Mouse (Mus musculus) heart, adult 2 months (tissue): ENCODE measurements around the gene Cc2d2b. TPM values are rescaled to one million over a fixed set of nuclear protein-coding genes. Genes with fewer than 3 reads are reported as not detected.

ENCODE experiments used
- DNase-seq, 2 experiments: peaks; one replicate each; pipeline ENCODE4 v3.0.0; 2021
- H3K27ac ChIP-seq: fragments of 200-600 bp; 2 replicates; pipeline ENCODE4 v1.8.1; 2022
- H3K27me3 ChIP-seq: fragments of 200-500 bp; 2 replicates; pipeline ENCODE4 v1.6.1; 2012; ENCODE audit warnings: mild to moderate bottlenecking, low read length, inconsistent platforms, mixed read lengths; ENCODE audit not compliant: control insufficient read depth, insufficient read depth
- H3K36me3 ChIP-seq: fragments of 200-500 bp; 2 replicates; pipeline ENCODE4 v1.6.1; 2012; ENCODE audit warnings: low read length, inconsistent platforms; ENCODE audit not compliant: control insufficient read depth, insufficient read depth
- H3K4me1 ChIP-seq: fragments of 200-500 bp; 2 replicates; pipeline ENCODE4 v1.6.1; 2011; ENCODE audit warnings: low read length; ENCODE audit not compliant: control insufficient read depth, insufficient read depth
- H3K4me3 ChIP-seq: fragments of 200-600 bp; 2 replicates; pipeline ENCODE4 v1.8.1; 2022
- H3K79me2 ChIP-seq: fragments of 200-500 bp; replicated peaks from 2 replicates; pipeline ENCODE4 v1.6.1; 2012; ENCODE audit warnings: mild to moderate bottlenecking, inconsistent platforms, low read length, moderate library complexity, mixed read lengths; ENCODE audit not compliant: control insufficient read depth, insufficient read depth
- H3K9ac ChIP-seq: fragments of 200-500 bp; 2 replicates; pipeline ENCODE4 v1.6.1; 2012; ENCODE audit warnings: low read depth, mild to moderate bottlenecking, control low read depth, inconsistent platforms, low read length, mixed read lengths
- CTCF ChIP-seq: fragments of 200-600 bp; IDR thresholded peaks from 2 replicates; pipeline ENCODE4 v1.8.1; 2022; ENCODE audit warnings: antibody characterized with exemption, mild to moderate bottlenecking, moderate library complexity
- EP300 ChIP-seq: fragments of 200-500 bp; IDR thresholded peaks from 2 replicates; pipeline ENCODE4 v1.6.1; 2011; ENCODE audit warnings: low read depth, low read length, control low read depth; ENCODE audit not compliant: insufficient read depth
- POLR2A ChIP-seq: fragments of 200-500 bp; IDR thresholded peaks from 2 replicates; pipeline ENCODE4 v1.6.1; 2011; ENCODE audit warnings: mild to moderate bottlenecking, low read depth, low read length, control low read depth; ENCODE audit not compliant: insufficient read depth
- WGBS: fragments of 180-500 bp; shearing (Covaris S2); methylation state at CpG from one replicate; pipeline ENCODE4 v1.1.7; 2018; 5-methylcytosine and 5-hydroxymethylcytosine counted together
- intact Hi-C: fragments of 180-260 bp; cut with DNase I; formaldehyde crosslinking; loops from one replicate; pipeline ENCODE4 v1.15.1; 2025
- polyA plus RNA-seq: library from polyadenylated mRNA; depleted of rRNA; stranded (reverse); fragments of >200 nt; gene quantifications from 2 replicates; pipeline ENCODE4 v1.2.3, GENCODE M21; 2012
- total RNA-seq, 2 experiments: library from RNA; stranded (reverse); gene quantifications; 2 replicates each; pipeline ENCODE4 v1.2.3; 2021

The Cc2d2b gene
- total and polyA plus RNA-seq, 3 experiments, result not detected

DNA sequence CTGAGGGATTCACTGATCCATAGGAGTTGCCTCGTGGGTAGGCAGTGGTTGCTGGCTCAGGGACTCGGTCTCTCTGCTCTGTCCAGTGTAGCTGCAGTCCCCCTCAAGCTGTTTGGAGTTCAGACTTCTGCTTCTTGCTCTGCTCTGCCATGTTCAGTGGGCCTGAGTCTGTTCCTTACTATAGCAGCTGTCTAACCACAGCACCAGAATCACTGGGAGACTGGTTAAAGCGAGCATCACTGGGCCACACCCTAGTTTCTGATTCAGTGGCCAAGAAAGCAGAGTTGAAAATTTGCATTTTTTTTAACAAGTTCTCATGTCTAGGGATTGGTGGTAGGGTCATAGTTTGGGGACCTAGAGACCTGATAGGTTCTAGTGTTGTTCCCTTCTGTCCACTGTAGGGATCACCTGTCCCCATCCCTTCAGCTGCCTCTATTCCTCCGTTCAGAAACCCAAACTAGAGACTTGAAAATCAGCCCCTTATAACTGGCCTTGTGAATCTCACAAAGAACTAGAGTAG lies 72.8 kb downstream of the Cc2d2b start:
- no peak for DNase-seq
- Histone ChIP-seq H3K79me2 (no peaks in the 10 kb centered on the region), H3K27me3 (no peaks in the 10 kb centered on the region), H3K27ac (no peak overlapping the region), H3K4me3 (no peak overlapping the region), H3K9ac (no peak overlapping the region), H3K4me1 (no peaks in the 10 kb centered on the region), H3K36me3 (no peaks in the 10 kb centered on the region)
- TF ChIP-seq POLR2A, result no peak
- TF ChIP-seq EP300, result no peak
- no peak for TF ChIP-seq CTCF
- 84% methylated on average over 4 of the region's 4 CpGs for WGBS
- intact Hi-C loops, result no loop called here

- Histone ChIP-seq H3K9ac (no peak overlapping the region), H3K4me1 (no peaks in the 10 kb centered on the region), H3K27ac (no peak overlapping the region), H3K27me3 (no peaks in the 10 kb centered on the region; the same call in 1 of the 2 replicates), H3K4me3 (no peak overlapping the region), H3K36me3 (no peaks in the 10 kb centered on the region), H3K79me2 (no peaks in the 10 kb centered on the region)
- WGBS, result 61% methylated on average over 5 of the region's 5 CpGs
- TF ChIP-seq EP300 (no peak), POLR2A (no peak), CTCF (no peak)
- no peak for DNase-seq
- intact Hi-C loops, result no loop called here
These were observed 77.1 kb downstream of the Cc2d2b start for GRCm38 (mm10) chr19:40825636-40826035.

DNA sequence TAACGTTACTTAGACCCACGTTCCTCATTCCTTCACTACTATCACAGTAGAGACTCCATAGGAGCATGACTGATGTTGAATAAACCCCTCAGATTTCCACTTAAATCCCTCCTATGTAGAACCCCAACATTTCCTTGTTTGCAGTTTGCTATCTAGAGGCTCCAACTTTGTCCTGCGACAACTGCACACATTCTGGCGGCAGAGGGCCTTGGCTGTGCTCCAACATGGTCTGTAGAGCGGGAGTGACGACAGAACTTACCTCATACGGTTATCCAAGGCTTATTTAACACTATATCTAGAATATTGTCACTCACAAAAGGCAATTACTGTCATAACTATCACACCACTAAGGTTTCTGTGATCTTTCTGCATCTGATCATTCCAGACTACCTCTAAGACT lies 78.2 kb downstream of the Cc2d2b start:
- H3K79me2 ChIP-seq, result no peaks in the 10 kb centered on the region
- no peak for DNase-seq
- intact Hi-C loops, result no loop called here
- H3K36me3 ChIP-seq, result no peaks in the 10 kb centered on the region
- H3K27ac ChIP-seq, result no peak overlapping the region
- H3K9ac ChIP-seq, result no peak overlapping the region
- no peaks in the 10 kb centered on the region; the same call in 1 of the 2 replicates for H3K27me3 ChIP-seq
- WGBS, result 32% methylated on average over 7 of the region's 7 CpGs
- H3K4me3 ChIP-seq, result no peak overlapping the region
- TF ChIP-seq EP300 (no peak), CTCF (no peak), POLR2A (no peak)
- no peaks in the 10 kb centered on the region for H3K4me1 ChIP-seq

- TF ChIP-seq POLR2A, result no peak
- TF ChIP-seq CTCF, result no peak
- no peak for TF ChIP-seq EP300
- Histone ChIP-seq H3K9ac (no peak overlapping the region), H3K79me2 (0 out of 2 replicates have a peak, but pooled peaks cover 1% of the 10 kb centered on the region), H3K27ac (no peak overlapping the region; the same call in 1 of the 2 replicates), H3K27me3 (no peaks in the 10 kb centered on the region; the same call in 1 of the 2 replicates), H3K4me3 (peak overlapping the region; percentile 95), H3K36me3 (no peaks in the 10 kb centered on the region), H3K4me1 (peaks cover 3% of the 10 kb centered on the region)
- WGBS, result 29% methylated on average over 7 of the region's 7 CpGs
- intact Hi-C loops, result loop anchor here (2.0 to 5.0 kb wide), 3 partner anchors 43 to 432 kb away; partner anchors contain the start of genes Tm9sf3 and Zfp518a
- DNase-seq, result no peak
These were observed 81.6 kb downstream of the Cc2d2b start for GRCm38 (mm10) chr19:40830198-40830597.

DNA sequence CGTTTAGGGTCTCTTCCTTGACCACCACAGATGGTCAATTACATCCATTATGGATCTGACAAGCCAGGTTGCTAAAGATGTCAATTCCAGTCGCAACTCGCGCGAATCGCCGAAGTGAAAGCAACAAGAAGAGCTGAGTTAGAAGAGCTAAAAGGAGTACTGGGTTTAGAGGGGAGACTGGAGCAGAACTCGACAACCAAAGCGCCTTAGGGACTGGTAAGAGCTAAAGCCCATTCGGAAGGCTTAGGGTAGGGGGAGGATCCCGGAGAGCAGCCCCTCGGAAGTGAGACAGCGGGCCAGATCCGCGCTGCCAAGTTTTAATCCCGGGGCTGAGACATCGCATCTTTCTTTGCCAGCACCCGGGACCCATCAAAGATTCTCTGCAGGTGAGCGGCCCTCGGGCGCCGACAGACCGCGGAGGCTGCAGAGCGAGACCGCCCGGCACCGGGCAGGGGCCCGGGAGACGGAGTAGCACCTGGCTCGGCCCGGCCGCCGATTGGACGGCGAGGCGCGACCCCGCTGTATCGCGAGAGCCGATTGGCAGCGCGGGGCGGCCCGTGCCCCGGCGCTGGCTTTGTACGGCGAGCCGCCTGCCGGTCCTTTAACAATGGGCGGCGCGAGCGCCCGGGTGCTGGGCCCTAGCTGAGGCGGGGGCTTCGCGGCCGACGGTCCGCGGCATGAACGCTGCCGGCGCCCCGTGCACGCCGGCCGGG lies 82.3 kb downstream of the Cc2d2b start, which contains the start of gene Ccnj:
Gene Ccnj, plus strand, starts transcription at position 577 of the 713 bp plus-strand sequence.
- WGBS, result under 1% methylated on average over 71 of the region's 71 CpGs
- Histone ChIP-seq H3K4me1 (peaks cover 3% of the 10 kb centered on the region), H3K27ac (peak within 1 kb of the TSS; percentile 85), H3K79me2 (0 out of 2 replicates have a peak, but pooled peaks cover 1% of the 10 kb centered on the region), H3K27me3 (no peaks in the 10 kb centered on the region; the same call in 1 of the 2 replicates), H3K36me3 (no peaks in the 10 kb centered on the region), H3K4me3 (peak within 1 kb of the TSS; percentile 95), H3K9ac (peak within 1 kb of the TSS; percentile 91)
- peak; percentile 98 to 99 for DNase-seq
- TF ChIP-seq EP300 (no peak), POLR2A (peak; percentile 46), CTCF (peak; percentile 49)
- intact Hi-C loops, result loop anchor here (2.0 to 5.0 kb wide), 3 partner anchors 42 to 431 kb away; partner anchors contain the start of genes Tm9sf3 and Zfp518a
